Mouse (Mus musculus): Measurements from ENCODE around the gene Ispd. TPM values are rescaled to one million over a fixed set of nuclear protein-coding genes. Genes with fewer than 3 reads are reported as not detected.
A peak's percentile ranks its signal among the peaks of the same experiment; 100 is the strongest.

The Ispd gene
- polyA plus RNA-seq, 1 experiment from 2014 or later: 13.7 TPM

DNA sequence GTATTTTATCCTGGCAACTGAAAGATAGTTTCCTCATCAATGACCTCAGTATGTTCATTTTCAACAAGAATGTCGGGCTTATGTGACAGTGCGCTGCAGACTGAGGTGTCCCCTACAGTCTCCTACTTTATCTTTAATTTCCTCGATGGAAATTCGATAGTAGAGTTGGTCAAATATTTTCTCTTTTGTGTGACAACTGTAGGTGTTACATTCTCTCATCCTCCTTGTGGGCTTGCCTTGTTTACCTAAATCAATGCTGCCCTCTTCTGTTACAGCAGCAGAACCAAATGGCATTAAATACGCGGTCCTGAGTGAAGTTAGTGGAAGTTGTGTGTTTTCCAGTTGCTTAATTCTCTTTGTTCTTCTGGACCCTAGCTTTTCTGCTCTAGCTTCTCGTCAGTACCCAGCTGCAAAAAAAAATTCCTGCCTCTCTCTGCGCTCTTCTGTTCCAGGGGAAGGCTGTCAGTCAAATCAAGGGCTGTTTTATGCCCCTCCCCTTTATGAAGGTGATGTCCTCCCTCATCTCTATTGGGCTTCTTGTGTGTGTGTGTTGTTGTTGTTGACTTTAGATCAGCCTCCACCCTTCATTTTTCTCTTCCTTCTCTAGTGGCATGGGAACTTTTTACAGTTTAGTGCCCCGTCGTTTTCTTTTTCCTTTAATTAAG is 289.8 kb downstream of the Ispd start:
- no peak overlapping the region for H3K27ac ChIP-seq (ENCODE audit: low read length)
- H3K4me3 ChIP-seq (ENCODE audit: low read depth, low read length): no peak overlapping the region
- ATAC-seq (ENCODE audit: insufficient number of reproducible peaks, insufficient read depth, low FRiP score, low read depth): 0 out of 2 replicates have a peak, but pooled peaks have one; percentile 49
- H3K4me1 ChIP-seq (ENCODE audit: control insufficient read depth, insufficient read depth, low read length): no peaks in the 10 kb centered on the region
- WGBS: 35% methylated on average over 10 of the region's 10 CpGs
- no peak overlapping the region for H3K9ac ChIP-seq (replicated peaks; ENCODE audit: low read depth, low read length)
- H3K9me3 ChIP-seq (ENCODE audit: control insufficient read depth, low read depth, low read length): no peaks in the 10 kb centered on the region
- no peaks in the 10 kb centered on the region for H3K27me3 ChIP-seq (ENCODE audit: control insufficient read depth, insufficient read depth, low read length)
- H3K4me2 ChIP-seq (replicated peaks; ENCODE audit: low read depth, low read length): no peak overlapping the region
- no peaks in the 10 kb centered on the region for H3K36me3 ChIP-seq (ENCODE audit: control insufficient read depth, insufficient read depth, low read length)

- H3K36me3 ChIP-seq (ENCODE audit: control insufficient read depth, insufficient read depth, low read length): no peaks in the 10 kb centered on the region
- H3K4me3 ChIP-seq (ENCODE audit: low read depth, low read length): no peak overlapping the region
- ATAC-seq (ENCODE audit: insufficient number of reproducible peaks, insufficient read depth, low FRiP score, low read depth): no peak
- no peak overlapping the region for H3K4me2 ChIP-seq (replicated peaks; ENCODE audit: low read depth, low read length)
- no peaks in the 10 kb centered on the region for H3K4me1 ChIP-seq (ENCODE audit: control insufficient read depth, insufficient read depth, low read length)
- WGBS: 34% methylated on average over 2 of the region's 2 CpGs
- no peak overlapping the region for H3K9ac ChIP-seq (replicated peaks; ENCODE audit: low read depth, low read length)
- no peaks in the 10 kb centered on the region for H3K9me3 ChIP-seq (ENCODE audit: control insufficient read depth, low read depth, low read length)
- no peak overlapping the region for H3K27ac ChIP-seq (ENCODE audit: low read length)
- no peaks in the 10 kb centered on the region for H3K27me3 ChIP-seq (ENCODE audit: control insufficient read depth, insufficient read depth, low read length)
Observed at GRCm38 (mm10) chr12:36674481-36674880, 293.2 kb downstream of the Ispd start.

GRCm38 (mm10) chr12:36678220-36678619 is 297.0 kb downstream of the Ispd start:
- Histone ChIP-seq H3K4me3 (ENCODE audit: low read depth, low read length) (no peak overlapping the region), H3K27ac (ENCODE audit: low read length) (no peak overlapping the region), H3K4me2 (replicated peaks; ENCODE audit: low read depth, low read length) (no peak overlapping the region), H3K9ac (replicated peaks; ENCODE audit: low read depth, low read length) (no peak overlapping the region), H3K4me1 (ENCODE audit: control insufficient read depth, insufficient read depth, low read length) (no peaks in the 10 kb centered on the region), H3K9me3 (ENCODE audit: control insufficient read depth, low read depth, low read length) (no peaks in the 10 kb centered on the region), H3K27me3 (ENCODE audit: control insufficient read depth, insufficient read depth, low read length) (no peaks in the 10 kb centered on the region), H3K36me3 (ENCODE audit: control insufficient read depth, insufficient read depth, low read length) (no peaks in the 10 kb centered on the region)
- 86% methylated on average over 4 of the region's 4 CpGs for WGBS
- ATAC-seq (ENCODE audit: insufficient number of reproducible peaks, insufficient read depth, low FRiP score, low read depth): no peak

DNA sequence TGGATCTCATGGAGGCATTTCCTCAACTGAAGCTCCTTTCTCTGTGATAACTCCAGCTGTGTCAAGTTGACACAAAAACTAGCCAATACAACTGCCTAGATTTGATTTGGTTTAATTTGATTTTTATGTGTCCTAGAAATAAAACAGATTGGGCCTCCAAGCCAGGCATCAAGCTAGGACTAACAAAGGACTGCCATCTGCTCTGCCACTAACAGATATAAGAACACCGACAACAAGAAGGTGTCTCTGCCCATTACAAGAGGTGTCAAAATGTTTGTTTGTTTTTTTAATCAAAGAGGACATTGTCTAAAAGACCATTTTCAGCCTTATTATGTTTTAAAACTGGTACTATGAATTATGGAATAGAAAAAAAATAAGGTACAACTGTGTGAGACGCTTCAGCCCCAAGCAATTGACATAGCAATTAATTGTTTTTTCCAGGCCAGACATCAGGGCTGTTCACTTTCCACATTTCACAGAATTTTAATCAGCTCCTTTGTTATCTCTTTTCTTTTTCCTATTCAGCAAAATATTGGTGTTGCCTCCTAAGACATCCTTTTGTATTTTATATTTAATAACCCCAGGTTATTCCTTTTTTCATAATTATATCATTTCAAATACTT is 299.7 kb downstream of the Ispd start:
- Histone ChIP-seq H3K36me3 (ENCODE audit: control insufficient read depth, insufficient read depth, low read length) (no peaks in the 10 kb centered on the region), H3K27ac (ENCODE audit: low read length) (no peak overlapping the region), H3K4me3 (ENCODE audit: low read depth, low read length) (no peak overlapping the region), H3K9me3 (ENCODE audit: control insufficient read depth, low read depth, low read length) (no peaks in the 10 kb centered on the region), H3K4me1 (ENCODE audit: control insufficient read depth, insufficient read depth, low read length) (no peaks in the 10 kb centered on the region), H3K9ac (replicated peaks; ENCODE audit: low read depth, low read length) (no peak overlapping the region), H3K27me3 (ENCODE audit: control insufficient read depth, insufficient read depth, low read length) (no peaks in the 10 kb centered on the region), H3K4me2 (replicated peaks; ENCODE audit: low read depth, low read length) (no peak overlapping the region)
- 82% methylated on average over 2 of the region's 2 CpGs for WGBS
- no peak for ATAC-seq (ENCODE audit: insufficient number of reproducible peaks, insufficient read depth, low FRiP score, low read depth)

DNA sequence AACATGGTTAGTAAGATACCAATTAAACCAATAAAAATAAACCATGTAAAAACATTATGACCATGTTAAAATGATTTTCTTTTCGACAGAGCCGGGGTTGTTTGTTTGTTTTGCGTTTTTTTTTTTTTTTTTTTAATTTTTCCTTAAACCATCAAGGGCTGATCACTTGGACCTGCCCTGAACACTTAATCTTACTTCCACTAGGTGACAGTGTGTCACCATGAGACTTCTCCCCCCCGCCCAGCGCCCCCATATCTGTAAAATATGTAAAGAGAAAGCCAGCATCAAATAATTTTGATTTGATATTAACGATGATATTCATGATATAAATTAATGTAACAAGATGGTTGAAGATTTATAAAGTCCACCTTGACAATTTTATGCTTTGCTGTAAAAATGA is 300.5 kb downstream of the Ispd start:
- Histone ChIP-seq H3K4me1 (ENCODE audit: control insufficient read depth, insufficient read depth, low read length) (no peaks in the 10 kb centered on the region), H3K4me3 (ENCODE audit: low read depth, low read length) (no peak overlapping the region), H3K27ac (ENCODE audit: low read length) (no peak overlapping the region), H3K27me3 (ENCODE audit: control insufficient read depth, insufficient read depth, low read length) (no peaks in the 10 kb centered on the region), H3K4me2 (replicated peaks; ENCODE audit: low read depth, low read length) (no peak overlapping the region), H3K9me3 (ENCODE audit: control insufficient read depth, low read depth, low read length) (no peaks in the 10 kb centered on the region), H3K36me3 (ENCODE audit: control insufficient read depth, insufficient read depth, low read length) (no peaks in the 10 kb centered on the region), H3K9ac (replicated peaks; ENCODE audit: low read depth, low read length) (no peak overlapping the region)
- 83% methylated on average over 6 of the region's 6 CpGs for WGBS
- ATAC-seq (ENCODE audit: insufficient number of reproducible peaks, insufficient read depth, low FRiP score, low read depth): no peak

GRCm38 (mm10) chr12:36694072-36694471 is 312.8 kb downstream of the Ispd start:
- WGBS: 71% methylated on average over 2 of the region's 2 CpGs
- Histone ChIP-seq H3K4me3 (ENCODE audit: low read depth, low read length) (no peak overlapping the region), H3K9me3 (ENCODE audit: control insufficient read depth, low read depth, low read length) (no peaks in the 10 kb centered on the region), H3K4me2 (replicated peaks; ENCODE audit: low read depth, low read length) (no peak overlapping the region), H3K4me1 (ENCODE audit: control insufficient read depth, insufficient read depth, low read length) (no peaks in the 10 kb centered on the region), H3K9ac (replicated peaks; ENCODE audit: low read depth, low read length) (no peak overlapping the region), H3K27ac (ENCODE audit: low read length) (no peak overlapping the region), H3K36me3 (ENCODE audit: control insufficient read depth, insufficient read depth, low read length) (no peaks in the 10 kb centered on the region), H3K27me3 (ENCODE audit: control insufficient read depth, insufficient read depth, low read length) (no peaks in the 10 kb centered on the region)
- ATAC-seq (ENCODE audit: insufficient number of reproducible peaks, insufficient read depth, low FRiP score, low read depth): no peak

- H3K36me3 ChIP-seq (ENCODE audit: control insufficient read depth, insufficient read depth, low read length): no peaks in the 10 kb centered on the region
- H3K27ac ChIP-seq (ENCODE audit: low read length): no peak overlapping the region
- H3K4me3 ChIP-seq (ENCODE audit: low read depth, low read length): no peak overlapping the region
- no peaks in the 10 kb centered on the region for H3K4me1 ChIP-seq (ENCODE audit: control insufficient read depth, insufficient read depth, low read length)
- 45% methylated on average over 1 of the region's 1 CpGs for WGBS
- H3K27me3 ChIP-seq (ENCODE audit: control insufficient read depth, insufficient read depth, low read length): no peaks in the 10 kb centered on the region
- no peak overlapping the region for H3K9ac ChIP-seq (replicated peaks; ENCODE audit: low read depth, low read length)
- no peaks in the 10 kb centered on the region for H3K9me3 ChIP-seq (ENCODE audit: control insufficient read depth, low read depth, low read length)
- no peak overlapping the region for H3K4me2 ChIP-seq (replicated peaks; ENCODE audit: low read depth, low read length)
- no peak for ATAC-seq (ENCODE audit: insufficient number of reproducible peaks, insufficient read depth, low FRiP score, low read depth)
Observed at GRCm38 (mm10) chr12:36704380-36704779, 323.1 kb downstream of the Ispd start.

GRCm38 (mm10) chr12:36708810-36709209 is 327.6 kb downstream of the Ispd start:
- H3K36me3 ChIP-seq (ENCODE audit: control insufficient read depth, insufficient read depth, low read length): no peaks in the 10 kb centered on the region
- no peaks in the 10 kb centered on the region for H3K27me3 ChIP-seq (ENCODE audit: control insufficient read depth, insufficient read depth, low read length)
- H3K4me2 ChIP-seq (replicated peaks; ENCODE audit: low read depth, low read length): no peak overlapping the region
- no peaks in the 10 kb centered on the region for H3K4me1 ChIP-seq (ENCODE audit: control insufficient read depth, insufficient read depth, low read length)
- no peak for ATAC-seq (ENCODE audit: insufficient number of reproducible peaks, insufficient read depth, low FRiP score, low read depth)
- no peaks in the 10 kb centered on the region for H3K9me3 ChIP-seq (ENCODE audit: control insufficient read depth, low read depth, low read length)
- 61% methylated on average over 1 of the region's 1 CpGs for WGBS
- H3K27ac ChIP-seq (ENCODE audit: low read length): no peak overlapping the region
- H3K4me3 ChIP-seq (ENCODE audit: low read depth, low read length): no peak overlapping the region
- no peak overlapping the region for H3K9ac ChIP-seq (replicated peaks; ENCODE audit: low read depth, low read length)
